Mouse (Mus musculus) gastrocnemius, adult 2 months (tissue): ENCODE measurements around the gene Slc29a4. TPM values are rescaled to one million over a fixed set of nuclear protein-coding genes. Genes with fewer than 3 reads are reported as not detected.

Experiments
- DNase-seq: peaks from one replicate; pipeline ENCODE4 v3.0.0; 2022
- H3K27ac ChIP-seq: fragments of 200-600 bp; 2 replicates; pipeline ENCODE4 v1.8.1; 2022; ENCODE audit warnings: mild to moderate bottlenecking
- H3K4me3 ChIP-seq: fragments of 200-600 bp; 2 replicates; pipeline ENCODE4 v1.8.1; 2022; ENCODE audit warnings: mild to moderate bottlenecking, moderate library complexity
- CTCF ChIP-seq: fragments of 200-600 bp; IDR thresholded peaks from 2 replicates; pipeline ENCODE4 v1.8.1; 2022; ENCODE audit warnings: antibody characterized with exemption, mild to moderate bottlenecking, moderate library complexity
- intact Hi-C: fragments of 180-260 bp; cut with DNase I; formaldehyde crosslinking; loops from one replicate; pipeline ENCODE4 v1.15.1; 2025
- total RNA-seq, 2 experiments: library from RNA; stranded (reverse); gene quantifications; 2 replicates each; pipeline ENCODE4 v1.2.3; 2021

Gene Slc29a4
- total RNA-seq, 2 experiments from 2014 or later = not detected

- DNase-seq = no peak
- no peak overlapping the region for H3K27ac ChIP-seq
- intact Hi-C loops = no loop called here
- no peak overlapping the region for H3K4me3 ChIP-seq
- TF ChIP-seq CTCF = no peak
Measured at GRCm38 (mm10) chr5:142724265-142724664, 32.0 kb downstream of the Slc29a4 start.

GRCm38 (mm10) chr5:142726748-142727147, 34.4 kb downstream of the Slc29a4 start:
- Histone ChIP-seq H3K4me3 (no peak overlapping the region), H3K27ac (no peak overlapping the region)
- TF ChIP-seq CTCF = no peak
- intact Hi-C loops = no loop called here
- DNase-seq = no peak

- Histone ChIP-seq H3K4me3 (no peak overlapping the region), H3K27ac (no peak overlapping the region)
- no peak for TF ChIP-seq CTCF
- DNase-seq = no peak
- intact Hi-C loops = no loop called here
Measured at GRCm38 (mm10) chr5:142728301-142728700, 36.0 kb downstream of the Slc29a4 start.

- intact Hi-C loops = no loop called here
- Histone ChIP-seq H3K27ac (no peak overlapping the region), H3K4me3 (no peak overlapping the region)
- no peak for TF ChIP-seq CTCF
- no peak for DNase-seq
Measured at GRCm38 (mm10) chr5:142730295-142730694, 38.0 kb downstream of the Slc29a4 start.

GRCm38 (mm10) chr5:142731916-142732315, 39.6 kb downstream of the Slc29a4 start:
- no peak overlapping the region for H3K4me3 ChIP-seq
- no peak for DNase-seq
- TF ChIP-seq CTCF = no peak
- H3K27ac ChIP-seq = no peak overlapping the region
- intact Hi-C loops = no loop called here

- Histone ChIP-seq H3K4me3 (no peak overlapping the region), H3K27ac (no peak overlapping the region)
- no peak for TF ChIP-seq CTCF
- intact Hi-C loops = no loop called here
- no peak for DNase-seq
Measured at GRCm38 (mm10) chr5:142739941-142740340, 47.6 kb downstream of the Slc29a4 start.

GRCm38 (mm10) chr5:142747026-142747629, 54.8 kb downstream of the Slc29a4 start:
- no peak for DNase-seq
- Histone ChIP-seq H3K27ac (peak overlapping the region; percentile 35; the same call in 1 of the 2 replicates), H3K4me3 (no peak overlapping the region)
- no peak for TF ChIP-seq CTCF
- intact Hi-C loops = no loop called here

GRCm38 (mm10) chr5:142750173-142750572, 57.9 kb downstream of the Slc29a4 start:
- no peak for TF ChIP-seq CTCF
- H3K4me3 ChIP-seq = no peak overlapping the region
- DNase-seq = no peak
- no peak overlapping the region for H3K27ac ChIP-seq
- intact Hi-C loops = no loop called here

GRCm38 (mm10) chr5:142752241-142752640, 59.9 kb downstream of the Slc29a4 start:
- H3K27ac ChIP-seq = no peak overlapping the region
- intact Hi-C loops = no loop called here
- H3K4me3 ChIP-seq = no peak overlapping the region
- TF ChIP-seq CTCF = no peak
- DNase-seq = no peak

GRCm38 (mm10) chr5:142759786-142760185, 67.5 kb downstream of the Slc29a4 start:
- no peak for TF ChIP-seq CTCF
- intact Hi-C loops = loop anchor here (10.0 kb wide), 2 partner anchors 275 to 305 kb away; no protein-coding TSS in a partner anchor
- H3K4me3 ChIP-seq = no peak overlapping the region
- H3K27ac ChIP-seq = no peak overlapping the region
- no peak for DNase-seq

GRCm38 (mm10) chr5:142761326-142761983, 69.1 kb downstream of the Slc29a4 start:
- no peak for TF ChIP-seq CTCF
- intact Hi-C loops = loop anchor here (10.0 kb wide), 2 partner anchors 273 to 303 kb away; no protein-coding TSS in a partner anchor
- Histone ChIP-seq H3K4me3 (no peak overlapping the region), H3K27ac (no peak overlapping the region)
- peak; percentile 78 for DNase-seq

GRCm38 (mm10) chr5:142762082-142762807, 69.9 kb downstream of the Slc29a4 start:
- intact Hi-C loops = loop anchor here (10.0 kb wide), 2 partner anchors 273 to 303 kb away; no protein-coding TSS in a partner anchor
- H3K4me3 ChIP-seq = no peak overlapping the region
- no peak for DNase-seq
- no peak overlapping the region for H3K27ac ChIP-seq
- TF ChIP-seq CTCF = no peak

- intact Hi-C loops = loop anchor here (10.0 kb wide), 2 partner anchors 270 to 300 kb away; no protein-coding TSS in a partner anchor
- no peak for TF ChIP-seq CTCF
- Histone ChIP-seq H3K27ac (no peak overlapping the region), H3K4me3 (no peak overlapping the region)
- no peak for DNase-seq
Measured at GRCm38 (mm10) chr5:142764306-142764705, 72.0 kb downstream of the Slc29a4 start.
